Mouse (Mus musculus) right cerebral cortex, postnatal 36 days (tissue): ENCODE data around the gene Atmin.

Source experiments
- DNase-seq, 2 experiments: peaks; one replicate each; pipeline ENCODE4 v3.0.0; 2022; ENCODE audit warnings: low spot score in 2 of 2, mixed read lengths in 1 of 2

Atmin gene

GRCm38 (mm10) chr8:116951369-116951768, 8.2 kb downstream of the Atmin start:
- no peak for DNase-seq

DNA sequence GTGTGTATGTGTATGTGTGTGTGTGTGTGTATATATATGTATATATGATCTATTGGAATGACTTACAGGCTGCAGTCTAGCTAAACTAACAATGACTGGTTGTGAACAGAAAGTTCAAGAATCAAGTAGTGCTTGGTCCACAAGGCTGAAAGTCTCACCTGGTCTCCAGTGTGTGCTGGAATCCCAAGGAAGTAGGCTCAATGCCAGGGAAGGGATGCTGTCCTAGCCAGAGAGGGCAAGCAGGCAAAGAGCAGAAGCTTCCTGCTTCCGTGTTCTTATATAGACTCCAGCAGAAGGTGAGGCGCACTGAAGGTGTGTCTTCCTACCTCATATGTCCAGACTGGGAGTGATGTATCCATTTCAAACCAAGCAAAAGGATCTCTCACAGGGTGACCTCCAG, 8.6 kb downstream of the Atmin start:
- DNase-seq: no peak

GRCm38 (mm10) chr8:116952428-116952827, 9.2 kb downstream of the Atmin start:
- no peak for DNase-seq

- DNase-seq: peak; percentile 85 to 94
Measured at GRCm38 (mm10) chr8:116954415-116954814, 11.2 kb downstream of the Atmin start.

DNA sequence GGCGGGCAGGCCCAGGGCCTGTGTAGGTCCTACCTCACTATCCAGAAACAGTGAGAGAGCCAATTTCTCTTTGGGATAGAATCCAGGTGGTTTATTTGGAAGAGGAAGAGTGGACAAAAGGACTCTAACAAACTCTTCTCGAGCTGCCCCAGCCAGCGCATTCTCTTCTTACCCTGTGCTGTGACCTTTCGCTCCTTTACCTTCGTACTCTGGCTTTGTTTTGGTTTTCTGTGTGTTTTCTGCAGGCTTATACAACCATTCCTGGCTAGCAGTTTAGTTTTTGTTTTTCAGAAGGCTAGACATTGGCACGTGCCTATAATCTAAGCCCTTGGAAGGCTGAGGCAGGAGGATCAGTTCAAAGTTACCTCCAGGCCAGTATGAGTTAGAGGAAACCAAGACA, 26.3 kb downstream of the Atmin start:
- no peak for DNase-seq

DNA sequence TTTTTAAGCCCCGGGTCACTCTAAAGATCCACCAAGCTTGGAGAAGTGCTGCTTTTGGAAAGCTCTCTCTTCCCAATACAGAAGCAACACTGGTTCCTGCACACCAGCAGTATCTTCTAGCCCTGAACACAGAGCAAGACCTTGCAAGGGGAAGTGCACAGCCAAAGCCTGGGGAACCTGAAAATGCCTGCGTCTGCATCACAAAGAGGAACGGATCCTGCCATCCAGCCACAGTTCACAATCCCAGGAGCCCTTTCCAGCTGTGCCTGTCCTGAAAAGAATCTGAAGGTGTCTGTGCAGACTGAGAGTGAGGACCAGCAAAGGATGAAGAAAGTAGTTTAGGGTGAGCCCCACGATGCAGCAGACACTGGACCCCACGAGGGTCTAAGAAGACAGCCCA, 31.9 kb downstream of the Atmin start:
- DNase-seq: no peak

GRCm38 (mm10) chr8:116975606-116976005, 32.4 kb downstream of the Atmin start:
- no peak for DNase-seq

GRCm38 (mm10) chr8:116978052-116978451, 34.9 kb downstream of the Atmin start:
- DNase-seq: no peak

GRCm38 (mm10) chr8:116978631-116979256, 35.6 kb downstream of the Atmin start, which contains the start of gene 1700030J22Rik:
TSS of gene 1700030J22Rik (minus strand) at chr8:116978959.
- DNase-seq: peak; percentile 97 to 98

GRCm38 (mm10) chr8:116980117-116980516, 36.9 kb downstream of the Atmin start:
- DNase-seq: no peak

- no peak for DNase-seq
Measured at GRCm38 (mm10) chr8:116989842-116990241, 46.6 kb downstream of the Atmin start.

DNA sequence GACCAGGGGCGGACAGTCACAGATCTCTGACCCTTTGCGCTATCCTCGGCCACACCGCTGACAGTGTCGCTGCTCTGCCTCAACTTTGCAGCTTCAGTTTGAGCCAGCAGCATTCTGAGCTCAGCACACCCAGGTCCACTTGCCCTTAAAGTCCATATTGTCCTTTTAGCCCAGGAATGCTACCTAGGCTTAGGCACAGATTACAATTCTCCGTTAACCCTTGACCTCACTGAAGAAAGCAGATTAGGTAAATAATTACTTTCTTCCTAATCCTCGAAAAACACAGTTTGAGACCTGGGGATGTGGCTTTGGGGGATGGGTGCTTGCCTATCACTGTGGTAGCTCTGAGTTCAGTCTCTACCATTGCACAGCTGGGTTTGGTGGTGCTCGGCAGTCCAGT, 48.0 kb downstream of the Atmin start:
- no peak for DNase-seq

DNA sequence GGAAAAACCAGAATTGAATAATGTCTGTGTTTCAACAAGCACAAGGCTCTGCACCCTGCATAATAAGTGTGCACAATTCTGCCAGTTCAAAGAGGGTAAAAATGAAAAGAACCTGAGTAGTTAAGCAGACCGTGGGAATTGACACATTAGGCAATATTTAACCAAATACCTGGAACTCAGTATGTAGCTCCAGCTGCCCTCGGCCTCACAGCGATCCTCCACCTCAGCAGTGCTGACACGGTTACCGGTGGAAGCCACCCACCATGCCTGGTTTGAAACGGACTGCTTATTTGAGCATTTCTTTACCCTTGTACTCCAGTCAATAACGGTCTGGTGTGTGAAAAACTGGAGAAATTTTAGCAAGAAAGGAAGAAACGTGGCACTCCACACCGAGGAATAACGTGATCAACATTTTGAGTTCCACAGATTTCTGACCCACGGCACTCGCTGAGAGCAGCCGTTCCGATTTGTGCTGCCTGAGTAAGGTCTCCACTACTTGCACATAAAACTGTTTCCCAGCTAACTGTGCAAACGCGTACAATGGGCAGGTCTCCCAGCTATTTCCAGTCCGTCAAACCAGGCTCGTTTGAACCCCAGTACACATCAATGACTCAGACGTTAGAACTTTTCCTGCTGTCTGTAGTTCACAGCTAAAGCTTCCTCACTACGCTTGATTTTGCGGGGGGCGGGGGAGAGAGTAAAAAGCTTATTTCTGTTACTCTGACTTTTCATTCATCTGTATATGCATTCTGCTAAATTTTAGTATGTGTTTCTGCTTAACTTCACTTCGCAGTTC, 49.2 kb downstream of the Atmin start:
- DNase-seq: no peak

GRCm38 (mm10) chr8:116993095-116993867, 50.1 kb downstream of the Atmin start, which contains the start of gene Gcsh:
TSS of gene Gcsh (minus strand) at chr8:116993537.
- DNase-seq: peak; percentile 98

- no peak for DNase-seq
Measured at GRCm38 (mm10) chr8:116994016-116994716, 51.0 kb downstream of the Atmin start.
